Mouse (Mus musculus) hindbrain, embryonic 13.5 days (tissue): ENCODE measurements around the gene Snx20. TPM values are rescaled to one million over a fixed set of nuclear protein-coding genes. Genes with fewer than 3 reads are reported as not detected.

Experiments
- ATAC-seq: fragments of 200-750 bp; cut with Nextera tagmentation; 2 replicates; pipeline ENCODE4 v1.8.0; 2017; ENCODE audit warnings: moderate TSS enrichment; ENCODE audit not compliant: low FRiP score
- H3K27ac ChIP-seq: fragments of 300-500 bp; sonication (generic); 2 replicates; pipeline ENCODE4 v1.5.1; 2015; ENCODE audit warnings: inconsistent platforms, mild to moderate bottlenecking, moderate library complexity
- H3K27me3 ChIP-seq: fragments of 300-500 bp; sonication (generic); 2 replicates; pipeline ENCODE4 v1.6.1; 2015; ENCODE audit warnings: mild to moderate bottlenecking, inconsistent platforms
- H3K36me3 ChIP-seq: fragments of 300-500 bp; sonication (generic); 2 replicates; pipeline ENCODE4 v1.6.1; 2015; ENCODE audit warnings: mild to moderate bottlenecking, inconsistent platforms
- H3K4me1 ChIP-seq: fragments of 300-500 bp; sonication (generic); replicated peaks from 2 replicates; pipeline ENCODE4 v1.6.1; 2015; ENCODE audit warnings: inconsistent platforms
- H3K4me2 ChIP-seq: fragments of 300-500 bp; sonication (generic); 2 replicates; pipeline ENCODE4 v1.6.1; 2015; ENCODE audit warnings: inconsistent platforms, mild to moderate bottlenecking, moderate library complexity
- H3K4me3 ChIP-seq: fragments of 300-500 bp; sonication (generic); 2 replicates; pipeline ENCODE4 v1.5.1; 2015; ENCODE audit warnings: mild to moderate bottlenecking, inconsistent platforms
- H3K9ac ChIP-seq: fragments of 300-500 bp; sonication (generic); 2 replicates; pipeline ENCODE4 v1.6.1; 2015; ENCODE audit warnings: mild to moderate bottlenecking, inconsistent platforms
- H3K9me3 ChIP-seq: fragments of 300-500 bp; sonication (generic); 2 replicates; pipeline ENCODE4 v1.6.1; 2016; ENCODE audit warnings: inconsistent platforms
- WGBS: fragments of 180-500 bp; shearing (Covaris S2); methylation state at CpG from one replicate; pipeline ENCODE4 v1.1.7; 2015; 5-methylcytosine and 5-hydroxymethylcytosine counted together
- polyA plus RNA-seq: library from polyadenylated mRNA; unstranded; fragments of >200 nt; fragmentation: Nextera tagmentation; extraction: Ambion mirVana; gene quantifications from 2 replicates; pipeline ENCODE4 v1.2.1, GENCODE M21; 2015

Snx20 gene
- polyA plus RNA-seq, 1 experiment from 2014 or later = 1.3 TPM

DNA sequence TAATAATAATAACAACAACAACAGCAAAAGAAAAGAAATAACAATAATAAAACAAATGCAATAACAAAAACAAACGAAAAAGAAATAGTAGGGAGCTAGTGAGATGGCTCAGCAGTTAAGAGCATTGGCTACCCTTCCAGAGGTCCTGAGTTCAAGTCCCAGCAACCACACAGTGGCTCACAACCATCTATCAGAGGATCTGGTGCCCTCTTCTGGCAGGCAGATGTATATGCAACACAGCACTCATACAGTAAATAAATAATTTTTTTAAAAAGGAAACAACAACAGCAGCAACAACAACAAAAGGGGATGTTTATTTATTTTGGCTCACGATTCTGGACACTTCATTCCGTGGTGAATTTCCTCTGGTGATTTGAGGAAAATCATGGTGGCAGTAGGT lies 16.4 kb downstream of the Snx20 start:
- 75% methylated on average over 3 of the region's 3 CpGs for WGBS
- ATAC-seq = no peak
- no peak overlapping the region for H3K4me2 ChIP-seq
- H3K27me3 ChIP-seq = peaks cover 22% of the 10 kb centered on the region
- no peak overlapping the region for H3K4me3 ChIP-seq
- no peak overlapping the region for H3K27ac ChIP-seq
- peaks cover 10% of the 10 kb centered on the region; the same call in 1 of the 2 replicates for H3K4me1 ChIP-seq
- H3K36me3 ChIP-seq = no peaks in the 10 kb centered on the region
- H3K9ac ChIP-seq = no peak overlapping the region
- H3K9me3 ChIP-seq = no peaks in the 10 kb centered on the region

DNA sequence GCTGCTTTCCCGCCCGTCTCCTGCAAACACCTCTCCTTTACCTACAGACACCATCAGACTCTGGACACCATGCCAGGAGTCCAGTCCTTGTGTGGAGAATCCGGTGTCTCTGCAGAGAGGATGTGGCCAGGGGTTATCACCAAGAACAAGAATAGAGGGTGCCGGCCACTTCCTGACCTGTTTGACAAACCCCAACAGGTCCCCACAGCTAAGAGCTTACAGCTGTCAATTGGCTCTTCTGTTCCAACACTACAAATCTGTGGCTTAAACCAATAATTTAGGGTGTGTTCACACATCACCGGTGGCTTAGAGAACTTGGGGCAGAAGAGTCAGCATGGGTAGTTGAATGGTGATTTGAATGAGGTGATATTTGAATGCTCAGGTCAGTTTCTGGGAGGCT lies 17.3 kb downstream of the Snx20 start:
- ATAC-seq = no peak
- WGBS = 76% methylated on average over 5 of the region's 5 CpGs
- H3K27me3 ChIP-seq = peaks cover 22% of the 10 kb centered on the region
- H3K4me3 ChIP-seq = no peak overlapping the region
- H3K9me3 ChIP-seq = no peaks in the 10 kb centered on the region
- H3K4me2 ChIP-seq = no peak overlapping the region
- no peak overlapping the region for H3K27ac ChIP-seq
- H3K36me3 ChIP-seq = no peaks in the 10 kb centered on the region
- peaks cover 10% of the 10 kb centered on the region; the same call in 1 of the 2 replicates for H3K4me1 ChIP-seq
- H3K9ac ChIP-seq = no peak overlapping the region

DNA sequence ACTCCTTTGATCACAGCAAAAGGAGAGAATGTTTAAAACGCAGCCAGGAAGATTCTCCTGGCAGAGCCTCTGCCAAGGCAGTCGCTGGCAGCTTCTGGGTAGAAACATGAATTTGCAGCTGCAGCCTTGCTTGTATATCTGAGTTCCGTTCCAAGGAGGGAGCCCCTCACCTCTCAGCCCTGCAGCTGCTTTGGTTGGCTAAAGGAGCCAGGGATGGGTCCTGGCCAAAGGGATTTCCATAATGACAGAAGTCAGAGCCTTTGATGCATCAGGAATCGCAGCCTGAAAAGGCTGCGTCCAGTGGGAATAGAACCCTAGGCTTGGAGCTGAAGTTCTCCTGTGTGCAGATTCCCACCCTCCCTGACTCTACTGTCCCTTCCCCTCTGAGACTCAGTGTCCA lies 20.9 kb downstream of the Snx20 start:
- no peak for ATAC-seq
- H3K9me3 ChIP-seq = no peaks in the 10 kb centered on the region
- WGBS = 66% methylated on average over 5 of the region's 5 CpGs
- H3K9ac ChIP-seq = no peak overlapping the region
- no peak overlapping the region for H3K27ac ChIP-seq
- H3K36me3 ChIP-seq = no peaks in the 10 kb centered on the region
- H3K4me2 ChIP-seq = no peak overlapping the region
- H3K4me1 ChIP-seq = peaks cover 10% of the 10 kb centered on the region; the same call in 1 of the 2 replicates
- no peak overlapping the region for H3K4me3 ChIP-seq
- peaks cover under 1% of the 10 kb centered on the region; the same call in 1 of the 2 replicates for H3K27me3 ChIP-seq

DNA sequence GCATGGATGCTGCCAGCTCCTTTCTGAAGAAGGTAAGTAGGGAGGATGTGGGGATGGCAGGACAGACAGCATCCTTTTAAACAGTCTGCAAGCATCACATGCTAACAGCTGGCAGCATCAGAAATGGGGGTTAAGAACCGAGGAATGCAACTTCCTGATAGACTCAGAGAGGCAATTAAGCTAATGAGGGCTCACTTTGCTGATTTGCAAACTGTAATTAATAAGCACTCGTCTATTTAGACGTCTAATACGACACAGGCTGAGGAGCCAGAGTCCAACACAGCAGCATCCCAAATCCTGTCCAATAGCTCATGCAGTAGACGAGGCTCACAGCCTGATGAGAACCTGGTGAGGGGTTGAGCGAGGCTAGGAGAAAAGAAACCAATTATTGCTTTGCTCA lies 25.7 kb downstream of the Snx20 start:
- peaks cover 17% of the 10 kb centered on the region; the same call in 1 of the 2 replicates for H3K4me1 ChIP-seq
- H3K27ac ChIP-seq = no peak overlapping the region
- no peak for ATAC-seq
- no peaks in the 10 kb centered on the region for H3K36me3 ChIP-seq
- H3K9me3 ChIP-seq = no peaks in the 10 kb centered on the region
- H3K4me3 ChIP-seq = no peak overlapping the region
- 0 out of 2 replicates have a peak, but pooled peaks cover 7% of the 10 kb centered on the region for H3K27me3 ChIP-seq
- no peak overlapping the region for H3K4me2 ChIP-seq
- H3K9ac ChIP-seq = no peak overlapping the region
- WGBS = 66% methylated on average over 6 of the region's 6 CpGs

GRCm38 (mm10) chr8:88609036-88609435 lies 26.9 kb downstream of the Snx20 start:
- H3K9me3 ChIP-seq = no peaks in the 10 kb centered on the region
- ATAC-seq = no peak
- no peaks in the 10 kb centered on the region for H3K36me3 ChIP-seq
- 84% methylated on average over 8 of the region's 8 CpGs for WGBS
- peaks cover 23% of the 10 kb centered on the region for H3K4me1 ChIP-seq
- H3K27me3 ChIP-seq = 0 out of 2 replicates have a peak, but pooled peaks cover 7% of the 10 kb centered on the region
- H3K4me3 ChIP-seq = no peak overlapping the region
- H3K9ac ChIP-seq = no peak overlapping the region
- no peak overlapping the region for H3K4me2 ChIP-seq
- no peak overlapping the region for H3K27ac ChIP-seq

DNA sequence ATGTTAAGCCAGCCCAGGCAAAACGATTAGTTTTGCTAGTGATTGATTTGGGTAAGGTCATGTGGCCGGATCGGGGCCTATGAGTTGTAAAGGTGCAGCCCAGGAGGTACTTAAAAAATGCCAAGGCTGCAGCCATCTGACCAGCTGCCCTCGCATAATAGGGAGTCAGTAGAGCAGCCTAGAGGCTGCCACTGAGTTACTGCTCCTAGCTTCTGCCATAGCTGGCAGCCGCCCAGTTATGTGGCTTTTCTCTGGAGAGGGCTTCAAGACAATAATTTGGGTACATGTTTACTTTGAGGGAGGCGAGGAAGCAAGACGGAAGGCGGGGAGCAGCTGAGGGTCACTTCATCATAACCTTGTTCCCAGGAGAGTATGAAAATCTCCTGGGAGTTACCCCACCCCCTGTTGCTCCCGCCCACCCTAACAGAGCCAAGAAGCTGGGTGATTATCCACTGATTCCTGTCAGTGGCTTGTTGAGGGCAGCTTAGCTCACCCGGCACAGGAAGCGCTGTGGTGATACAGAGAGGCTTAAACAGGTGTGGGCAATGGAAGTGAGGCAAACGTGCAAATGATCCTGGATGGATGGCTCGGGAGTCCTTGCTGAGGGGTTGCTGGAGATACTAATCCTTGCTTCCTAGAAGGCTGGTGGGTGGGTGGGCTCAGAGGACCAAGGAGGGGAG lies 30.4 kb downstream of the Snx20 start:
- Histone ChIP-seq H3K36me3 (no peaks in the 10 kb centered on the region), H3K4me2 (no peak overlapping the region), H3K27me3 (0 out of 2 replicates have a peak, but pooled peaks cover 7% of the 10 kb centered on the region), H3K27ac (no peak overlapping the region; the same call in 1 of the 2 replicates), H3K4me3 (no peak overlapping the region), H3K9me3 (no peaks in the 10 kb centered on the region), H3K4me1 (peaks cover 33% of the 10 kb centered on the region), H3K9ac (no peak overlapping the region)
- 45% methylated on average over 13 of the region's 13 CpGs for WGBS
- ATAC-seq = no peak

GRCm38 (mm10) chr8:88604065-88605038 lies 31.6 kb downstream of the Snx20 start:
- Histone ChIP-seq H3K27ac (peak overlapping the region; percentile 55; the same call in 1 of the 2 replicates), H3K4me1 (peaks cover 27% of the 10 kb centered on the region), H3K27me3 (0 out of 2 replicates have a peak, but pooled peaks cover 7% of the 10 kb centered on the region), H3K4me3 (peak overlapping the region; percentile 38), H3K36me3 (no peaks in the 10 kb centered on the region), H3K9me3 (no peaks in the 10 kb centered on the region), H3K9ac (peak overlapping the region; percentile 53; the same call in 1 of the 2 replicates), H3K4me2 (peak overlapping the region; percentile 61)
- peak; percentile 88 for ATAC-seq
- 5% methylated on average over 20 of the region's 20 CpGs for WGBS

GRCm38 (mm10) chr8:88603446-88603989 lies 32.4 kb downstream of the Snx20 start:
- H3K36me3 ChIP-seq = no peaks in the 10 kb centered on the region
- peak overlapping the region; percentile 55; the same call in 1 of the 2 replicates for H3K27ac ChIP-seq
- H3K9ac ChIP-seq = peak overlapping the region; percentile 53; the same call in 1 of the 2 replicates
- peak overlapping the region; percentile 61 for H3K4me2 ChIP-seq
- peak; percentile 58 for ATAC-seq
- H3K27me3 ChIP-seq = no peaks in the 10 kb centered on the region
- H3K4me1 ChIP-seq = peaks cover 27% of the 10 kb centered on the region
- 1% methylated on average over 10 of the region's 10 CpGs for WGBS
- H3K9me3 ChIP-seq = no peaks in the 10 kb centered on the region
- H3K4me3 ChIP-seq = peak overlapping the region; percentile 38

GRCm38 (mm10) chr8:88599491-88599890 lies 36.4 kb downstream of the Snx20 start:
- no peak overlapping the region for H3K4me3 ChIP-seq
- ATAC-seq = no peak
- H3K9ac ChIP-seq = no peak overlapping the region
- no peaks in the 10 kb centered on the region for H3K27me3 ChIP-seq
- 92% methylated on average over 7 of the region's 7 CpGs for WGBS
- H3K36me3 ChIP-seq = no peaks in the 10 kb centered on the region
- no peak overlapping the region for H3K4me2 ChIP-seq
- H3K27ac ChIP-seq = no peak overlapping the region
- no peaks in the 10 kb centered on the region for H3K9me3 ChIP-seq
- peaks cover 20% of the 10 kb centered on the region for H3K4me1 ChIP-seq

GRCm38 (mm10) chr8:88598578-88598977 lies 37.4 kb downstream of the Snx20 start:
- peaks cover 15% of the 10 kb centered on the region for H3K4me1 ChIP-seq
- ATAC-seq = no peak
- H3K27me3 ChIP-seq = no peaks in the 10 kb centered on the region
- H3K4me2 ChIP-seq = no peak overlapping the region
- H3K36me3 ChIP-seq = no peaks in the 10 kb centered on the region
- H3K9ac ChIP-seq = no peak overlapping the region
- 69% methylated on average over 5 of the region's 5 CpGs for WGBS
- H3K27ac ChIP-seq = no peak overlapping the region
- no peak overlapping the region for H3K4me3 ChIP-seq
- no peaks in the 10 kb centered on the region for H3K9me3 ChIP-seq

GRCm38 (mm10) chr8:88596042-88596441 lies 39.9 kb downstream of the Snx20 start:
- 79% methylated on average over 12 of the region's 12 CpGs for WGBS
- Histone ChIP-seq H3K4me2 (no peak overlapping the region), H3K27ac (0 out of 2 replicates have a peak overlapping the region, but pooled peaks have one; percentile 8), H3K27me3 (no peaks in the 10 kb centered on the region), H3K9me3 (no peaks in the 10 kb centered on the region), H3K9ac (no peak overlapping the region), H3K4me3 (no peak overlapping the region), H3K36me3 (peaks cover 5% of the 10 kb centered on the region; the same call in 1 of the 2 replicates), H3K4me1 (peaks cover 8% of the 10 kb centered on the region)
- no peak for ATAC-seq

- WGBS = 95% methylated on average over 1 of the region's 1 CpGs
- Histone ChIP-seq H3K36me3 (peaks cover 12% of the 10 kb centered on the region; the same call in 1 of the 2 replicates), H3K4me2 (no peak overlapping the region), H3K9me3 (no peaks in the 10 kb centered on the region), H3K9ac (no peak overlapping the region), H3K4me1 (peaks cover 8% of the 10 kb centered on the region), H3K27ac (no peak overlapping the region), H3K4me3 (no peak overlapping the region), H3K27me3 (no peaks in the 10 kb centered on the region)
- ATAC-seq = no peak
Observed at GRCm38 (mm10) chr8:88593947-88594346, 42.0 kb downstream of the Snx20 start.
